Mouse (Mus musculus): ENCODE data around the gene Akap7. TPM values are rescaled to one million over a fixed set of nuclear protein-coding genes. Genes with fewer than 3 reads are reported as not detected.

The Akap7 gene
- total and polyA plus RNA-seq, 3 experiments: 17.2 to 59.1 (median 56.2) TPM

- Histone ChIP-seq H3K9ac (ENCODE audit: low read depth, low read length) (no peak overlapping the region), H3K27me3 (ENCODE audit: control insufficient read depth, insufficient read depth, low read length) (no peaks in the 10 kb centered on the region), H3K4me1 (ENCODE audit: control insufficient read depth, insufficient read depth, low read length) (peaks cover 1% of the 10 kb centered on the region; the same call in 1 of the 2 replicates), H3K79me2 (replicated peaks; ENCODE audit: control insufficient read depth, insufficient read depth, low read length) (no peaks in the 10 kb centered on the region), H3K27ac (no peak overlapping the region), H3K36me3 (ENCODE audit: control insufficient read depth, insufficient read depth, low read length) (no peaks in the 10 kb centered on the region), H3K4me3 (no peak overlapping the region)
- WGBS: 85% methylated on average over 26 of the region's 26 CpGs
- no peak for DNase-seq
- TF ChIP-seq CTCF (IDR thresholded peaks at IDR 0.05) (no peak), POLR2A (IDR thresholded peaks at IDR 0.05; ENCODE audit: insufficient read depth, low read depth, low read length) (no peak), EP300 (IDR thresholded peaks at IDR 0.05; ENCODE audit: insufficient read depth, low read depth, low read length) (no peak)
- intact Hi-C loops (cut with DNase I): no loop called here
These were observed 32.9 kb downstream of the Akap7 start for GRCm38 (mm10) chr10:25274621-25275330.

GRCm38 (mm10) chr10:25273731-25274130 lies 33.9 kb downstream of the Akap7 start:
- intact Hi-C loops (cut with DNase I): no loop called here
- 44% methylated on average over 1 of the region's 1 CpGs for WGBS
- H3K9ac ChIP-seq (ENCODE audit: low read depth, low read length): no peak overlapping the region
- H3K79me2 ChIP-seq (replicated peaks; ENCODE audit: control insufficient read depth, insufficient read depth, low read length): no peaks in the 10 kb centered on the region
- H3K4me3 ChIP-seq: no peak overlapping the region
- H3K27me3 ChIP-seq (ENCODE audit: control insufficient read depth, insufficient read depth, low read length): no peaks in the 10 kb centered on the region
- H3K36me3 ChIP-seq (ENCODE audit: control insufficient read depth, insufficient read depth, low read length): no peaks in the 10 kb centered on the region
- peaks cover 1% of the 10 kb centered on the region; the same call in 1 of the 2 replicates for H3K4me1 ChIP-seq (ENCODE audit: control insufficient read depth, insufficient read depth, low read length)
- TF ChIP-seq POLR2A (IDR thresholded peaks at IDR 0.05; ENCODE audit: insufficient read depth, low read depth, low read length) (no peak), EP300 (IDR thresholded peaks at IDR 0.05; ENCODE audit: insufficient read depth, low read depth, low read length) (no peak), CTCF (IDR thresholded peaks at IDR 0.05) (no peak)
- H3K27ac ChIP-seq: no peak overlapping the region
- no peak for DNase-seq

GRCm38 (mm10) chr10:25271756-25272155 lies 35.9 kb downstream of the Akap7 start:
- Histone ChIP-seq H3K27me3 (ENCODE audit: control insufficient read depth, insufficient read depth, low read length) (no peaks in the 10 kb centered on the region), H3K79me2 (replicated peaks; ENCODE audit: control insufficient read depth, insufficient read depth, low read length) (no peaks in the 10 kb centered on the region), H3K36me3 (ENCODE audit: control insufficient read depth, insufficient read depth, low read length) (no peaks in the 10 kb centered on the region), H3K9ac (ENCODE audit: low read depth, low read length) (no peak overlapping the region), H3K27ac (peak overlapping the region; percentile 36), H3K4me3 (no peak overlapping the region), H3K4me1 (ENCODE audit: control insufficient read depth, insufficient read depth, low read length) (peaks cover 2% of the 10 kb centered on the region; the same call in 1 of the 2 replicates)
- TF ChIP-seq POLR2A (IDR thresholded peaks at IDR 0.05; ENCODE audit: insufficient read depth, low read depth, low read length) (no peak), CTCF (IDR thresholded peaks at IDR 0.05) (no peak), EP300 (IDR thresholded peaks at IDR 0.05; ENCODE audit: insufficient read depth, low read depth, low read length) (no peak)
- intact Hi-C loops (cut with DNase I): no loop called here
- DNase-seq: no peak
- WGBS: 80% methylated on average over 2 of the region's 2 CpGs

- WGBS: 86% methylated on average over 8 of the region's 8 CpGs
- no peak overlapping the region for H3K9ac ChIP-seq (ENCODE audit: low read depth, low read length)
- TF ChIP-seq CTCF (IDR thresholded peaks at IDR 0.05): no peak
- H3K79me2 ChIP-seq (replicated peaks; ENCODE audit: control insufficient read depth, insufficient read depth, low read length): no peaks in the 10 kb centered on the region
- no peaks in the 10 kb centered on the region for H3K27me3 ChIP-seq (ENCODE audit: control insufficient read depth, insufficient read depth, low read length)
- intact Hi-C loops (cut with DNase I): no loop called here
- no peak for DNase-seq
- no peak overlapping the region for H3K4me3 ChIP-seq
- H3K27ac ChIP-seq: no peak overlapping the region
- no peaks in the 10 kb centered on the region for H3K36me3 ChIP-seq (ENCODE audit: control insufficient read depth, insufficient read depth, low read length)
- H3K4me1 ChIP-seq (ENCODE audit: control insufficient read depth, insufficient read depth, low read length): peaks cover 2% of the 10 kb centered on the region; the same call in 1 of the 2 replicates
These were observed 36.5 kb downstream of the Akap7 start for GRCm38 (mm10) chr10:25271207-25271606.

GRCm38 (mm10) chr10:25268476-25269351 lies 39.0 kb downstream of the Akap7 start:
- H3K27ac ChIP-seq: no peak overlapping the region

More at GRCm38 (mm10) chr10:25268476-25269351, 39.0 kb downstream of the Akap7 start:
- Histone ChIP-seq H3K4me1 (ENCODE audit: control insufficient read depth, insufficient read depth, low read length) (peaks cover 2% of the 10 kb centered on the region; the same call in 1 of the 2 replicates), H3K4me3 (no peak overlapping the region), H3K9ac (ENCODE audit: low read depth, low read length) (no peak overlapping the region), H3K36me3 (ENCODE audit: control insufficient read depth, insufficient read depth, low read length) (no peaks in the 10 kb centered on the region), H3K27me3 (ENCODE audit: control insufficient read depth, insufficient read depth, low read length) (no peaks in the 10 kb centered on the region), H3K79me2 (replicated peaks; ENCODE audit: control insufficient read depth, insufficient read depth, low read length) (no peaks in the 10 kb centered on the region)
- peak; percentile 78 for TF ChIP-seq CTCF (IDR thresholded peaks at IDR 0.05)
- TF ChIP-seq POLR2A (IDR thresholded peaks at IDR 0.05; ENCODE audit: insufficient read depth, low read depth, low read length): no peak
- TF ChIP-seq EP300 (IDR thresholded peaks at IDR 0.05; ENCODE audit: insufficient read depth, low read depth, low read length): no peak
- WGBS: 43% methylated on average over 18 of the region's 18 CpGs
- DNase-seq: no peak
- intact Hi-C loops (cut with DNase I): loop anchor here (1.0 to 10.0 kb wide), 2 partner anchors 220 to 876 kb away; no protein-coding TSS in a partner anchor
